Mouse (Mus musculus) mouse embryonic stem cell (cell line): Measurements from ENCODE around the gene Tspan18.

Source experiments
- in situ Hi-C, 2 experiments: fragments of 300-500 bp; cut with MboI; formaldehyde crosslinking; loops; 1 replicate in 1 of 2; 3 replicates in 1 of 2; pipeline ENCODE4 v1.14.3; 2019 to 2020; ENCODE audit warnings: low sequenced_read_pairs in 2 of 2, low pct_unique_long_range_greater_than_20kb in 1 of 2, mixed read lengths in 1 of 2; ENCODE audit not compliant: unreplicated experiment in 1 of 2

The Tspan18 gene

DNA sequence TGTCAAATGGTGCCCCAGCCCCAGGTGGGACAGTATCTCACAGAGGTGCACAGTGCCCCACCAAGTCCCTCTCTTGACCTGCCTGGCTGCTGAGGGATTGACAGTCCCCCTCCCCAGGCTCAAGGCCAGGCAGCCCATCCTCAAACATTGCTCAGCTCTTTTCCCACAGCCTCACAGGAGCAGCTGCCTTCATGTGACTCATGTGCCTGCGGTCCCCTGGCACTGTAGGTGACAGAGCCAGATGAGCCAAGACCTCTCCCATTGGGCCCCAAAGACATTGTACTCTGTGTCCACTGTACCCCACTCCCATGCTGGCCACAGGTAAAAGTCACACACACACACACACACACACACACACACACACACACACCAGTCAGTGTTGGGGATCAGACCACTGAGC lies 128.2 kb downstream of the Tspan18 start:
- in situ Hi-C loops = loop anchor here in 1 of 2 experiments (25.0 kb wide), 1 partner anchor 206 kb away; no protein-coding TSS in a partner anchor

DNA sequence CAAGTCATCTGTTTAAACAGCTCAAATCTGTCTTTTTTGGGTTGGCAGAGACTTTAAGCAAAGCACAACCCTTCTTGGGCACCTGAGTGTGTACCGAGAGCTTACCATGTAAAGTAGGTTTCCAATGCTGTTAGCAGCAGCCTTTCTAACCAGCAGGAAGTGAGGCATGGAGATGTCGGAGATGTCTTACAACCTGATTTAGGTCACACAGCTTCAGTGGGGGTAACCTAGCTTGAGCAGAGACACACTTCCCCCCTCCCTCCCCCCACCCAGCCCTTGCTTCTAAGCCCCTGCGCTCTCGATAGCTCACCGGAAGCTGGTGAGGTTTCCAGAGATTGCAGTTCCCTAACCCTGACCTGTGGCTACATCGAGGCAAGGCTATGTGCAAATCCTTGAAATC lies 129.7 kb downstream of the Tspan18 start:
- in situ Hi-C loops = loop anchor here in 1 of 2 experiments (25.0 kb wide), 1 partner anchor 208 kb away; no protein-coding TSS in a partner anchor

DNA sequence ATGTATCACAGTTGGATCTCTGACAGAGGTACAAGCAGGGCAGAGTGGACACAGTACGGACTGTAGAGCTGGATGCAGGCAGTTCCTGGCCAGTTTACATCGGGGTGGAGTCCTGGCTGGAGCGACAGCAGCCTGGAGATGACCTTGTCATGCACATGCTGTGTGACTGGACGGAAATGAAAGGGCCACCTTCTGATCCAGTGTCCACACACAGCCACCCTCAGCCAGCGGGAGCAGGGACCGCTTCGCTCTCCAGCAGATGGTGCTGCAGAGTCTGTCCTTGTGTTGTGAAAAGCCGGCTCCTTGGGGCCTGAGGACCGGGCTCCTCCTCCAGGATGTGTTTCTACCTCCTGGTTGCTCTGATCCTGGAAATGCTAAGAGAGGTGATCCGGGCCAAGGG lies 130.6 kb downstream of the Tspan18 start:
- in situ Hi-C loops = loop anchor here in 1 of 2 experiments (25.0 kb wide), 1 partner anchor 209 kb away; no protein-coding TSS in a partner anchor

DNA sequence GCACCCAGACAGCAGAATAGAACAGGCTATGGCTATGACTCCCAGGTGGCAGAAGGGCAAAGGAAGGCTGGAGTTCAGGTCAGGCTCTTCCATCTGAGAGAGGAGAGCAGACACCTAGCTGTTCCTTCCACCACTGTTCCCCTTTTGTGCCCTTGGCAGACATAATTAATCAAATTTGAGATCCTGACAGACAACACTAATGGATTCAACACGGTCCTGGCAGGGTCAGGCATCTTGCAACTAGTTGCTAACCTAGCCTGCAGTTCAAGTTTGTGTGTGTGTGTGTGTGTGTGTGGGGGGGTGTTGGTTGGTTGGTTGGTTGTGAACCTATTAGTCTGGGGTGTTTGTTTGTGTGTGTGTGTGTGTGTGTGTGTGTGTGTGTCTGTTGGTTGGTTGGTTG lies 131.5 kb downstream of the Tspan18 start:
- in situ Hi-C loops = loop anchor here in 1 of 2 experiments (25.0 kb wide), 1 partner anchor 210 kb away; no protein-coding TSS in a partner anchor

DNA sequence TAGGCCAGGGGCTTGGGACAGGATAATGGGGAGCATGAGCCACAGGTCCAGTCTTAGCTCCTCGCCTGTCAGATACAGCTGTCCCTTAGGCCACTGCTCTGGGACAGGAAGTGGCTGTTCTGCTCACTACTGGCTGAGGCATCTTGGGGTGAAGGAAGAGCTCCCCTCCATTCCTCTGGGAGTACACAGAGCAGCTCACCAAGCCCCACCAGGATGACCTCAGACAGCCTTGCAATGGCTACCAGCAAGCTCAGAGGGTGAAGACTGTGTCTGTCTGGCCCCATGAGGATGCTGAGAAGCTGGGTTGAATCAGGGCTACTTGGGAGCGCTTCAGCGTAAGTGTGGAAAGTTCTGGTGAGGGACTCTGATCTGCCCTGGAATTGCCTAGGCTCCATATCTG lies 132.3 kb downstream of the Tspan18 start:
- in situ Hi-C loops = loop anchor here in 1 of 2 experiments (25.0 kb wide), 1 partner anchor 210 kb away; no protein-coding TSS in a partner anchor

DNA sequence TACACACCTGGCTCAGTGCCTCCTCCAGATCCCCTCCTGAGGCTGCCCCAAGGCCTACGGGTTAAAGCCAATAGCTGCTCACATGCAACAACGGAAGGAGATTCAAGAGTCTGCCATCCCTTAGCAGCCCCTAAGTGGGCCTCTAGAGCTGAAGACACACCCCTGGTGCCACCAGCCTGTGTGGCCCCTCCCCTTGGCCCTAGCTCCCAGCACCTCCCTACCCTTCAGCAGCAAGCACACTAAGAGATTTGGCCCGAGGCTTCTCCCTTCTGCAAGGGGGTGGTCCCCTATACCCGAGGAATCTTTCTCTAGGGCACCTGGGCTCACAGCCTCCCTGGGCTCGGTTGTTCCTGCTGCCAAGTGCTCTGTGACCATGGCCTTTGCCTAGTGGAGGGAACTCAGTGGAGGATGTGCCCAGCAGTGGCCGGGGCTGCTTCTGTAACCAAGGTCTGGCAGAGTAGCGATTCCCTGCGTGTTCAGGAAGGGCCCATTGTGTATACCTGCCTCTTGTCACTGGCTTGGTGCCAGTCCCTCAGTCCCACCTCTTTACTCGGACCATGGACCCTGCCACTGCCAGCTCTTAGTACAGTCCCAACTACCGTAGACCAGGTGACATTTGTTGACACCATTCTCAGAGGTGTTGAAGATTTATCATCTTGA lies 133.5 kb downstream of the Tspan18 start:
- in situ Hi-C loops = loop anchor here in 1 of 2 experiments (25.0 kb wide), 1 partner anchor 211 kb away; no protein-coding TSS in a partner anchor

DNA sequence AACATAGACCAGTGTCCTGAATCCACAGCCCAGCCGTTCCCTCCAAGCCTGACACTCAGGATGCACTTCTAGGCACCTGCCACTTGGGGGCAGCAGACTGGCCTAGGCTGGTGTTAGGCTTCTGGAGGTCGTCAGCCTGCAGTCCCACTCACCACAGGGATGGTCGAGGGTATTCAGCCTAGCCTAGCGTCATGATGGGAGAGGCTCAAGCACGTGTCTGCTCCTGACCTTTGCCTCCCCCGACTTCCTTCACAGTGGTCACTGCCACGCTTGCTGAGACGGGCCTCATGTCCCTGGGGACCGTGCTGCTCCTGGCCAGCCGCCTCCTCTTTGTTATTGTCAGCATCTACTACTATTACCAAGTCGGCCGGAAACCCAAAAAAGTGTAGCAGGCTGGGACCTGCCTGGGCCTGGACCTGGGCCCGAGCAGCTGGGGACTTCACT lies 134.8 kb downstream of the Tspan18 start:
- in situ Hi-C loops = no loop called here

DNA sequence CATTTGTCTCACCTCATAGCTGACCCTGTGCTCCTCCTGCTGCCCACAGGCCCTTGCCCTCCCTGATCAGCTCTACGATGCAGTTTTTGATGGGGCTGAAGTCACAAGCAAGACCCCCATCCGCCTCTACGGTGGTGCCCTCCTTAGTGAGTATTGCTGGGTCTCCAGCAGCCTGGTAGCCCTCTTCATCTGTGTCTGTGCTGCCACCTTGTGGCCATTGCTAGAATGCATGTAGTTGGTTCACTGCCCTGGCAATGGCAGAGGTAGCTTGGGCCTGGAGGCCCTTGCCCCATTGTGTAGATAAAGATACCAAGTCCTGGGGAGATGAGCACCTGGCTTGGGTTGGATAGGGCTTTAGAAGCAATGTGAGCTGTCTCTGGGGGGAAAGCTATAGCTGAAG lies 135.5 kb downstream of the Tspan18 start:
- in situ Hi-C loops = no loop called here

DNA sequence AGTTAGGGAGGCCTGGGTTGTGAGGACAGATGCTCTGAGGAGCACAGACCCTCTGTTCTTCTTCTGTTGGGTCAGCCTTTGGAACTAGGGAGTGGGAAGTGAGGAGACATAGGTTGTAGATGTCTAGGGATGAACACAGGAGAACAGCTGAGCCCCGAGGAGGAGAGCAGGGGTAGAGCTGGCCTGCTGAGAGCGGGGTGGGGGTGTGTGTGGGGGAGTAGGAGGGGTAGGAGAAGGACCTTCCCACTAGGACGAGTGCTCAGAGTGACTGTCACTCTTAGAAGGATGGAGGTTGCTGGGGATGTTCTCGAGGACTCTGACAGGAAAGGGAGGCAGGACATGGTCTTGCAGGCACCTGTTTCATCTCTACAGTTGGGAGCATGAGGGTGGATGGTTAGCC lies 140.5 kb downstream of the Tspan18 start:
- in situ Hi-C loops = no loop called here

DNA sequence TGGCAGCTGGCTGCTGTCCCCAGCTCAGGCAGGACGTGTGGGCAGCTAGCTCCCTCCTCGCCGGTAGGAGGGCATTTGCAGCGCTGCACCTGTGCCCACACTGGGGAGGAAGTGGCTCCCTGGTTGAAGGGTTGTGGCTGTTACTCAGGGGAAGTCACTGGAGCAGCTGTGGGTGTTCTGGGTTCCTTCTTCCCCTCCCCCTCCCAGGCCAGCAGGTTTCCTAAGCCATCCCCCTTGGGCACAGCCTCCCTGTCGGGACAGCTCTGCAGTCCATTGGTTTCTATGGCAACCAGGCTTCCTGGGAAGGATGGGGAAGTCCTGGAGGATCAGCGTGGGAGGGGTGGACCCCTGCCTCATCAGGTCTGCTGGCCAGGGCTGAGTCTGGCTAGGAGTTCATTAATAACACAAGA lies 141.6 kb downstream of the Tspan18 start:
- in situ Hi-C loops = no loop called here

DNA sequence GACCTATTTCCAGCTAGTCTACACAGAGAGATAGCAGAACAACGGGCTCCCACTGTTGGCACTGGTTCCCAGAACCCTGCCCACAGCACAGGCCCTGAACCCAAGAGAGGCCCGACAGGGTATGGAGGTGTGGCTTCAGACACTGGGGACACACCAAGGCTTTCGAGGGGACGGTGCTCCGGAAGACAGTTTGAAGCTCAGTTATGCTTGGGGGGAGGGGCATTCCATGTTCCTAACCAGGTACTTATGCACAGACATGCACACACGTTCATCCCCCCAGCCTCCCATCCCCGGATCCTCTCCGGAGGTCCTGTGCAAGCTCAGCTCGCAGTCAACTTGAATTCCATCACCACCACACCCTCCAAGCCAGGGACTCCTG lies 142.1 kb downstream of the Tspan18 start:
- in situ Hi-C loops = no loop called here

DNA sequence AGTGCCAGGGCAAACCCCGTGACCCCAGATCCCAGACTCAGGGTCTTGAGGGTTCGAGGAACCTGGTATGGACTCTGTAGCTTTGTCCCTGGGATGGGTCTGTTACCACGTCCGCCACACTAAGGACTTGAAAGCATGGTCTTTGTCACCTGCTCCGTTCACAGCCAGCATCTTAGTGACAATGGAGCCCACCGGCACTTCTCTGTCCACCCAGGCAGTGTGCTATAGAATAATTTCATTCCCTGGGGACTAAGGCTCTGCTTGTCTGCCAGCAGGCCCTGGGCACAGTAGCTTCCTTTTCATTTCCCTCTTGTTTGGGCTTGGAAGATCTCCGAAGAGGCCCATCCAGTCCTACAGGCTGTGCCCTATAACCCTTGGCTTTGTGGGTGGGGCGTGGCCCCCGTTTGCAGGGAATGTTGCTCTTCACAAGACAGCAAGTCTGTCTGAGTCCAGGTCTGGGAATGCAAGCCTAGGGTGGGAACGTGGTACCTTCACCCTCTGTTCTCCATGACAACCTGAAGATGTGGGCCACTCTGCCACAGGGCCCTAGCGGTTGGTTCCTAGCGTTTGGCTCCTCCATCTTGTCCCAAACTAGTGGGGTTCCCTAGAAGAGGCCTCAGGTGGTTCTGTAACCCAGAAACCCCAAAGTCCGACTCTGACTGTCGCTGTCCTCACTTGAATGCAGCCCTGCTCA lies 142.7 kb downstream of the Tspan18 start:
- in situ Hi-C loops = no loop called here

DNA sequence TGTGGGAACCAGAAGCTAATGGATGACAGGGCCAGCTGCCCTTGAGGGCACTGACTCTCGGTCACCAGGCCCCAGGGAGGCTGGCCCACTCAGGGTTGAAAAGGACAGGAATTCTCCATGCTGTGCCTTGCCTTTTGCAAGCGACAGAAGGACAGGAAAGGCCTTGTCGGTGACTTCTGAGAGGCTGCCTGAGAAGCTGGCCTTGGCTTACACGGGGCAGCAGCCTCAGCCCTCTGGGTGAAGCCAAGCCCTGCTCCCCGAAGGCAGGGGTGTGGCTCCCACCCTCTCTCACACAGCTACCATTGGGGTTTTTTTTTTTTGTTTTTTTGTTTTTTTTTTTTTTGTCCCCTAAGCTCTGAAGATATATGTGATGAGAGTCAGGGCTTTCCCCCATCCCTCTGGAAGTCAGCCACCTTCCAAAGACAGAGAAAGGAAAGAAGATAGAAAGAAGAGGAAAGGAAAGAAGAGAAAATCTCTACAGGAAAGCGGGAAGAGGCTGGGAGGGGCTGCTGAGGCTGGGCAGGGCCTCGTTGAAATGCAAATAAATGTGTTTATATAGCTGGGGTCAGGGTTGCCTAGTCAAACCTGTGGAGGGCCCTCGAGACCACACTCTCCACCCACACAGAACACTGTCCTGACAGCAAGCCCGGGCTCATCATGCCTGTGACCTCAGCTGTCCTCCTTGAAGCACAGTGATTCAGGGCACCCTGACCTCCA lies 143.4 kb downstream of the Tspan18 start:
- in situ Hi-C loops = no loop called here

DNA sequence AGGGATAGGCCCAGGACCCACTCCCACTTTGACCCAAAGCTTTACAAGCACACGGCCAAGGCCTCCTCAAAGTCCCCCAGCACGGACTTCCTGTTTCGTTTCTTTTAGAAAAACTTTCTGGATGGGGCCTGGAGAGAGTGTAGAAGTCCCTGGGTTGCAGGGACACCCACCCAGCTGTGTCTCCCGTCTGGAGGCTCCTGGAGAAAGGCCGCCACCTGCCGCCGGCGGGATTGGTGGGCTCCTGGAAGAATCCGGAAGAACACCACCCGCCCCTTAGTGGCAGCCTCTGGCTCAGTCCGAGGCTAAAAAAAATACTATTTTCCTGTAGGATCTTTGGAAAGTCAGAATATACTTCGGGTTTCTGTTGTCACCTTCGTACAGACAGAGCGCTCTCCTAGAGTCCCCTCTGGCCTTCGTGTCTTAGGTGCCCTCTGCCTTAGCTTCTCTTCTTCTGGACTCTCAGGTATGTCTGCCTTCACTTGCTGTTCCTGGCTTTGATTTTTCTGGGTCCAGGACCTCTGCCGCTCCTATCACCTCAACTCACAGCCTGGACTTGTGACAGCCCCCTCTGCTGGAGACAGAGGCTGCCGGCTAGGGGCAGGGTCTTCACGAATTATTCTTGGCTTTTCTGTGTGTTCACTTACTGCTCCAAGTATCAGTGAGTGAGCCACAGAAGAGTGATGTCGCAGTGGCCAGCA lies 145.4 kb downstream of the Tspan18 start:
- in situ Hi-C loops = no loop called here

DNA sequence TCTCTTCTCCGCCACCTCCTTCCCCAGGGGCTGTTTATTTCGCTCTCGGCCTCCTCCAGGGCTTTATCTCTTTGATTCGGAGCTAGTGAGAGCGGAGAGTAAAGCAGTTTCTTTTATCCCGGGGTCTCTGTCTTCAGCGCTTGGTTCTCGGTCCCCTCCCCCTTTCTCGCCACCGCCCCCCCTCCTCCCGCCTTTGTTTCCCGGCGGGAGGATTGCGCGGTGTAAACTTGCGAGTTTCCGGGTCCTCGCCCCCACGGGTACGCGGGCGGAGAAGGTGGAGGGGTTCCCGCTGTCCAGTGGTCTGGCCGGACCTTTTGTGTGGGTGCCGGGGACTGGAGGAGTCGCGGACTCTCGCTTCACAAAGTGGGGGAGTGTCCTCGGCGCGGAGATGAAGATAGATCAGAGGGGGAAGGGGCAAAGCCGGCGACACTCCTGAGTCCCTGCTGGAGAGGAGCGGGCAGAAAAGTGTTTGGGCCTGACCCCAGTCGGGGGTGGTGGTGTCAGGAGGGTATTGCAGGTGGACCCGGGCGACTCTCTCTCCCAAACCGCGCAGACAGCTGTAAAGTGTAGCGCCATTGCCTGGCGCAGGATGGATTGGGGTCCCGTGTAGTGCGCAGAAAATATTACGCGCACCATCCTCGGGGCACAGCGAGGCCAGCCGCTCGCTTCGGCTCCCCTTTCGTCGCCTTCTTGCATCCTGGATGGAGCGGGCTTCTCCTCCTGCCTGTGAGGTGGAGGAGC lies 146.1 kb downstream of the Tspan18 start:
- in situ Hi-C loops = no loop called here

DNA sequence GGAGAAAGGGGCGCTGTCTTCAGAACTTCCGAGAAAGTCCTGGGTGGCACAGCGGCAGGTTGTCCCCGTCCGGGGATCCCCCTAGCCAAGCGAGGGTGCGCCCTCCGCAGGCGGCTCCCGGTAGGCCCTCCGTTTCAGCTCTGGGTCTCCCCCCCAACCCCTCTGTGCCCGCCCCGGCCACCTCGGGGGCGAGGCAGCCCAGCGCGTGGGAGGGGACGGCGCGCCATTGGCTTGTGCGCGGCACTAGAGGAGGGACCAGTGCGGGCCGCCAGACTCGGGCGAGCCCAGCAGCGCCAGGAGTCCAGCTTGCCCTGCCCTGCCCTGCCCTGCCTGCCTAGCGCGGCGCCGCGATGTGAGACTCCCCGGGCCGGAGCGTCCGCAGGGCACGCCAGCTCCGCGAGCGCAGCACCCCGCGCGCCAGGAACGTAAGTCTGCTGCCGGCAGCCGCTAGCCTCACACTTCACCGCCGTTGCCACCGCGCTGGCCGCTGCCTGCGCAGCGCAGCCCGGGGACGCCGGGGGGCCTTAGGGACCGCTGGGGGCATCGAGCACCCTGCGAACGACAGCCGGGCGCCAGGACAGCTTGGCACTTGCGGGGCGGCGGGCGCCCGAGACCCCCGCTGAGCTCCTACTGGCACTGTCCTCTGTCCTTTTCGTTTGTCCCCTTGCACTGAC lies 146.8 kb downstream of the Tspan18 start, which contains the start of gene Trp53i11:
Trp53i11 (plus strand) TSS at position 226 of the 674 bp plus-strand sequence.
- in situ Hi-C loops = no loop called here

DNA sequence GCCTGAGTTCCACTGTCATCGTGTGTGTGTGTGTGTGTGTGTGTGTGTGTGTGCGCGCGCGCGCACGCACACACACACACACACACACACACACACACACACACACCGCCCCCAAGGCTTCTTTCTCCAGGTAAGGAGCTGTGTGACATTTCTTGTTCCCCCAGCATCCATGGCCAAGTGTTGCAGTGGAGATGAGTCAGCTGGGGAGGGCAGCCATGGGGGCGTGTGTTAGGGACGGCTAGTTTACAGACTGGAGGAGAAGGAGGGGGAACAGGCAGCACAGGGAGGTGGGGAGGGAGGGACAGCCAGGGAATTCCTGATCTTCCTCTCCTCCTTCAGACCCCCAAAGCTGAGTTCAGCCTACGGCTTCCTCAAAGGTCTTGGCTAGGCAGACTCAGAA lies 151.4 kb downstream of the Tspan18 start:
- in situ Hi-C loops = no loop called here
